Mouse (Mus musculus): Measurements from ENCODE around the gene Kcnma1. TPM values are rescaled to one million over a fixed set of nuclear protein-coding genes. Genes with fewer than 3 reads are reported as not detected.
A peak's percentile ranks its signal among the peaks of the same experiment; 100 is the strongest.

Kcnma1 gene
- polyA plus RNA-seq, 1 experiment from 2014 or later = 22.8 TPM

DNA sequence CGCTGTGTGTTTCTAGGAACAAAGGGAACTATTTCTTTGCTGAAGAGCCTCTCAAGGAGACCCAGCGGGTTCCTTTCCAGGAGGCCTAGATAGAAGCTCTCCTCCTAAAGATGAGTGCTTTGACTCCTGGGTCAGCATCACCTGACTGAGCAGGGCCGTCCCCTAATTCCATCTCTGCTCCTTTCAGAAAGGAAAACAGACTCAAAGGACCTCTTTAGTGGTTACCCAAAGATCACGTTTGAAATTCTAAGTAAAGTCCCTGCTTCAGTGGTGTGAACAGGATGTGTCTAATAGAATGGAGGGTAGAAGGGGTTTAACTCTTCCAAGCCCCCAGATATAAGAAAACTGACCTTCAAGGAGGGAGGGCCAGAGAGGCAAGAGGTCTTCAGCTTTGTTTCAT is 411.4 kb downstream of the Kcnma1 start:
- WGBS = 22% methylated on average over 4 of the region's 4 CpGs
- no peaks in the 10 kb centered on the region for H3K36me3 ChIP-seq (replicated peaks; ENCODE audit: control insufficient read depth, insufficient read depth)
- H3K4me2 ChIP-seq (replicated peaks) = no peak overlapping the region
- no peaks in the 10 kb centered on the region for H3K27me3 ChIP-seq (ENCODE audit: control insufficient read depth, insufficient read depth, low read length)
- H3K9ac ChIP-seq = no peak overlapping the region
- DNase-seq (ENCODE audit: low spot score) = no peak
- H3K9me3 ChIP-seq (ENCODE audit: control insufficient read depth, low read length) = no peaks in the 10 kb centered on the region
- H3K4me1 ChIP-seq (replicated peaks; ENCODE audit: control insufficient read depth, insufficient read depth, low read length) = 0 out of 2 replicates have a peak, but pooled peaks cover 3% of the 10 kb centered on the region
- ATAC-seq (ENCODE audit: low FRiP score) = no peak
- no peak overlapping the region for H3K4me3 ChIP-seq (replicated peaks; ENCODE audit: low read length)
- peak overlapping the region; percentile 56; the same call in 1 of the 2 replicates for H3K27ac ChIP-seq

DNA sequence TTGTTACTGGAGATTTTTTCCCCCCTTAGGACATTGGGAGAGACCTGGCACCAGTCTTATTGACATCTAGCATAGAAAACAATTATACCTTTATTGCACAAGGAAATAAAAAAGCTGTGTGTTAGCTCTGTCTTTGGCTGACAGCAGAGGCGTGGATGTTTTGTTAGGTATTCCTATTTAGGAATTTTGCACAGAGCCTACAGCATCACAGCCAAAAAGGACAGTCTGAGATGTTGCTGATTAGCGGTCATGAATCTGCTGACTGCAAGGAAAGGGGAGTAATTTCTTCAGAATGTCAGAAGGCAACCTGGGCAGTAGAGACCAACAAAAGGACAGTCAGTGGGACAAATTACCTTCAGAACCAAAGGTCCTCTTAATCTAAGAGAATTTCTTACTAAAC is 412.2 kb downstream of the Kcnma1 start:
- Histone ChIP-seq H3K9me3 (ENCODE audit: control insufficient read depth, low read length) (no peaks in the 10 kb centered on the region), H3K27me3 (ENCODE audit: control insufficient read depth, insufficient read depth, low read length) (no peaks in the 10 kb centered on the region), H3K9ac (no peak overlapping the region), H3K4me1 (replicated peaks; ENCODE audit: control insufficient read depth, insufficient read depth, low read length) (0 out of 2 replicates have a peak, but pooled peaks cover 3% of the 10 kb centered on the region), H3K27ac (peak overlapping the region; percentile 56; the same call in 1 of the 2 replicates), H3K36me3 (replicated peaks; ENCODE audit: control insufficient read depth, insufficient read depth) (no peaks in the 10 kb centered on the region), H3K4me2 (replicated peaks) (no peak overlapping the region), H3K4me3 (replicated peaks; ENCODE audit: low read length) (no peak overlapping the region)
- ATAC-seq (ENCODE audit: low FRiP score) (no peak), DNase-seq (ENCODE audit: low spot score) (no peak)
- WGBS = 76% methylated on average over 2 of the region's 2 CpGs

DNA sequence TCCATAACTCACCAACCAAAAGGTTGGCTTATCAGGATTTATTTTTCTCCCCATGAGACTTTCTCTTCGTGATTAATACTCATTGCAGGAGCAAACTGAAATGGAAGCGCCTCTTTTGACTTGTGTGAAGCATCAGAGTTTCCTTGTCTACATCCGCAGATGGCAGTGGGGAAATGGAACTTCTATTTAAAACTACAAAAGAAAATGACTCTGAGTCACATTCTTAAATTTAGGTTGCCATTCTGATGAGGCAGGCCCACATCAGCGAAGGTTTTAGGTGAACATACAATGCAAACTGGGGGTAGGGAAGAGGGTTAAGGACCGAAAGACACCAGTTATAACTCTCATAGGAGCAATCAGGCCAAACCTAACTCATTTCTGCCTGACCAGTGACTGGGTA is 419.7 kb downstream of the Kcnma1 start:
- Histone ChIP-seq H3K36me3 (replicated peaks; ENCODE audit: control insufficient read depth, insufficient read depth) (no peaks in the 10 kb centered on the region), H3K27ac (no peak overlapping the region), H3K9ac (no peak overlapping the region), H3K4me3 (replicated peaks; ENCODE audit: low read length) (no peak overlapping the region), H3K4me1 (replicated peaks; ENCODE audit: control insufficient read depth, insufficient read depth, low read length) (0 out of 2 replicates have a peak, but pooled peaks cover 3% of the 10 kb centered on the region), H3K27me3 (ENCODE audit: control insufficient read depth, insufficient read depth, low read length) (no peaks in the 10 kb centered on the region), H3K9me3 (ENCODE audit: control insufficient read depth, low read length) (no peaks in the 10 kb centered on the region), H3K4me2 (replicated peaks) (no peak overlapping the region)
- 89% methylated on average over 5 of the region's 5 CpGs for WGBS
- DNase-seq (ENCODE audit: low spot score) (no peak), ATAC-seq (ENCODE audit: low FRiP score) (no peak)

DNA sequence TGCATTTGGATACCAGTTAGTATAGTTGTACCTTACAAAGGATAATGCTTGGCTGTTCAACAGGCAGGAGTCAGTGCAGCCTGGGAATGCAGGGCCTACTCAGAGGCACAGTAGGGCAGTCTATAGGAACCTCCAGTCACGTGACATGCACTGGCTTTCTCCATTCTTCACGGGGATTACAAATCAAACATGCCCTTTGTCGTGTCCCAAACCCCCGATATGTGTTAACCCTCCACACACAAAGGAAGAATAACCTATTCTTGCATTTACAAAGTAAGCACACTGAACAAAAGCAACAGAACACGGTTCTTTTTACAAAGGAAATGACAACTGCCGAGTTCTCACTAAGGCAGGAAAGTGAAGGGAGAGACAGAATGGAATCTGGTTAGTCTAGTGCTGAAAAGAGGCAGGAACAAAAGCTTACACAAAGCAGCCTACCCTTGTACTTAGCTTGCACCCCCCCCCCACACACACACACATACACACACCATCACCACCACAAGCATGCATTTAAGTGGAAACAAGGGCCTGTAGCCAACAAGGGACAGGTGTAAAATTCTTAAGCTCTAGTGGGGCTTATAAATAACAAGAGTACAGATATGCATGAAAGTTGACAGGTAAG is 421.4 kb downstream of the Kcnma1 start:
- no peaks in the 10 kb centered on the region for H3K27me3 ChIP-seq (ENCODE audit: control insufficient read depth, insufficient read depth, low read length)
- H3K27ac ChIP-seq = no peak overlapping the region
- 12% methylated on average over 6 of the region's 6 CpGs for WGBS
- no peaks in the 10 kb centered on the region for H3K9me3 ChIP-seq (ENCODE audit: control insufficient read depth, low read length)
- H3K4me1 ChIP-seq (replicated peaks; ENCODE audit: control insufficient read depth, insufficient read depth, low read length) = no peaks in the 10 kb centered on the region
- H3K4me3 ChIP-seq (replicated peaks; ENCODE audit: low read length) = no peak overlapping the region
- DNase-seq (ENCODE audit: low spot score) (no peak), ATAC-seq (ENCODE audit: low FRiP score) (no peak)
- H3K36me3 ChIP-seq (replicated peaks; ENCODE audit: control insufficient read depth, insufficient read depth) = no peaks in the 10 kb centered on the region
- H3K4me2 ChIP-seq (replicated peaks) = no peak overlapping the region
- no peak overlapping the region for H3K9ac ChIP-seq

DNA sequence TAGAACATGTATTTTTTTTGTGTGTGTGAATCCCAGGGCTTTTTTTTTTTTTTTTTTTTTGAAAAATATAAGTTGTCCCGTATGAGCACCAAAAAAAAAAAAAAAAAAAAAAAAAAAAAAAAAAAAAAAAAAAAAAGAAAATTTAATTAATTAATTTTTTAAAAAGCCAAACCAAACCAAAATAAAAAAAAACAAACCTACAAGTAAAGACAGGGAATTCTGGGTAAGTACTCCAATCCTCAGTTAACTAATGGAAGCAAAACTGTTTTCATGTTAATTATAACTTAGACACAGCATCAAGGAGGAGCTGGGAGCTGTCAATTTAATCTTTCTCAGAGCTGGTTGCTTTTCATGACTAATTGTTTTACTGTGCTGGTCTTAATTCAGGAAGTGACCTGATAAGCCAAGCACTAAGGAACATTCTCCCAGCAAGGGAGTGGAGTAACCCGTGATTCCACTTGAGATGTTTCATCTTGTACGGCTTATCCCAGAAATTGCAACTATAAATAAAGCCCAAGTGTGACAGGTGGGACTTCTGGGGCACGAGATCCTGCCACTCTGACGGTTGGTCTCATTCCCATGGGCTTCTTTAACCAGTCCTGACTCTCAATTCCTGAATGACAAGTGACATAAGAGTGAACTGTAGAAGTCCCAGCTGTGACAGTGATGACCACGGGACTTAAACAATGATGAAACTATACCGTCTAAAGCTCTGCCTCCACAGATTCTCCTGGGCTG is 424.4 kb downstream of the Kcnma1 start:
- no peak overlapping the region for H3K27ac ChIP-seq
- DNase-seq (ENCODE audit: low spot score) (no peak), ATAC-seq (ENCODE audit: low FRiP score) (no peak)
- H3K9me3 ChIP-seq (ENCODE audit: control insufficient read depth, low read length) = no peaks in the 10 kb centered on the region
- no peaks in the 10 kb centered on the region for H3K27me3 ChIP-seq (ENCODE audit: control insufficient read depth, insufficient read depth, low read length)
- H3K4me2 ChIP-seq (replicated peaks) = no peak overlapping the region
- H3K9ac ChIP-seq = no peak overlapping the region
- no peaks in the 10 kb centered on the region for H3K36me3 ChIP-seq (replicated peaks; ENCODE audit: control insufficient read depth, insufficient read depth)
- no peak overlapping the region for H3K4me3 ChIP-seq (replicated peaks; ENCODE audit: low read length)
- H3K4me1 ChIP-seq (replicated peaks; ENCODE audit: control insufficient read depth, insufficient read depth, low read length) = no peaks in the 10 kb centered on the region
- WGBS = 70% methylated on average over 7 of the region's 7 CpGs

DNA sequence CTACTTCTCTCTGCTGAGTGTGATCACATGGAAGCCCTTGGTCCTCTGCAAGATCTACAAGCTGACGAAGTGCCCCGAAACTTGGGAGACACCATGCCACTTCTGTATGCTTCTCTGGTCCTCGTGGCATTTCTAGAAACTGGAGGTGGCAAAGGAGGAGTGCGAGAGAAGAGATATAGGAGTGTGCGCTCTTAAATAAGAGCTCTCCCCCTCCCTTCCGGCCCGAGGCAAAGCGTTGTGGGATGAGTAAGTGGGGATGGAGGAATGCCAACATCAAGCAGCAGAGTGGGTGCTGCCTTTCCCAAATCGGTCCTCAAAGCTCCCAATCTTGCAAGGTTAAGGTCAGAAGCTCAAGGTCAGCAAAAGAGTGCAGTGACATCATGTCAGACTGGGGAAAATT is 426.8 kb downstream of the Kcnma1 start:
- H3K9me3 ChIP-seq (ENCODE audit: control insufficient read depth, low read length) = no peaks in the 10 kb centered on the region
- no peak overlapping the region for H3K4me2 ChIP-seq (replicated peaks)
- H3K36me3 ChIP-seq (replicated peaks; ENCODE audit: control insufficient read depth, insufficient read depth) = no peaks in the 10 kb centered on the region
- no peak overlapping the region for H3K9ac ChIP-seq
- H3K27ac ChIP-seq = no peak overlapping the region
- DNase-seq (ENCODE audit: low spot score) (no peak), ATAC-seq (ENCODE audit: low FRiP score) (no peak)
- no peaks in the 10 kb centered on the region for H3K27me3 ChIP-seq (ENCODE audit: control insufficient read depth, insufficient read depth, low read length)
- no peak overlapping the region for H3K4me3 ChIP-seq (replicated peaks; ENCODE audit: low read length)
- 92% methylated on average over 9 of the region's 9 CpGs for WGBS
- H3K4me1 ChIP-seq (replicated peaks; ENCODE audit: control insufficient read depth, insufficient read depth, low read length) = no peaks in the 10 kb centered on the region

DNA sequence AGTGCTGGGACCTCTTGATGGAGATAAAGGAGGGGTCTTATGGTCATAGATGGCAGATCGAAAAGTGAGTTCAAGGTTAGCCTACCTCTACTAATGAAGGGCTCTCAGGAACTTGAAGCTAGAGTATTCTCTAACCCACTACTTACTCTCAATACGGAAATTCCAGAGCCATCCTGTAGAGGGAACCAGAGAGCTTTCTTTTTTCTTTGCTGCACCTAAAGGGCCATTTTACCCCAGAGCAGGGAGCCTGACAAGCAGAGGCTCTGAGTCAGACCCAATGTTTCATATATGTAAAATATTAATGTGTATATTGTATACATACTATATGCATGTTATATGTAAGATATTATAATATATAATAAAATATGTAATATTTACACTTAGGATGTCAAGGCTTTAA is 431.1 kb downstream of the Kcnma1 start:
- Histone ChIP-seq H3K4me3 (replicated peaks; ENCODE audit: low read length) (no peak overlapping the region), H3K9ac (no peak overlapping the region), H3K27ac (no peak overlapping the region), H3K27me3 (ENCODE audit: control insufficient read depth, insufficient read depth, low read length) (no peaks in the 10 kb centered on the region), H3K9me3 (ENCODE audit: control insufficient read depth, low read length) (no peaks in the 10 kb centered on the region), H3K4me2 (replicated peaks) (no peak overlapping the region), H3K36me3 (replicated peaks; ENCODE audit: control insufficient read depth, insufficient read depth) (no peaks in the 10 kb centered on the region), H3K4me1 (replicated peaks; ENCODE audit: control insufficient read depth, insufficient read depth, low read length) (no peaks in the 10 kb centered on the region)
- DNase-seq (ENCODE audit: low spot score) (peak; percentile 93), ATAC-seq (ENCODE audit: low FRiP score) (peak; percentile 53; the same call in 1 of the 2 replicates)
- WGBS = 19% methylated on average over 2 of the region's 2 CpGs

DNA sequence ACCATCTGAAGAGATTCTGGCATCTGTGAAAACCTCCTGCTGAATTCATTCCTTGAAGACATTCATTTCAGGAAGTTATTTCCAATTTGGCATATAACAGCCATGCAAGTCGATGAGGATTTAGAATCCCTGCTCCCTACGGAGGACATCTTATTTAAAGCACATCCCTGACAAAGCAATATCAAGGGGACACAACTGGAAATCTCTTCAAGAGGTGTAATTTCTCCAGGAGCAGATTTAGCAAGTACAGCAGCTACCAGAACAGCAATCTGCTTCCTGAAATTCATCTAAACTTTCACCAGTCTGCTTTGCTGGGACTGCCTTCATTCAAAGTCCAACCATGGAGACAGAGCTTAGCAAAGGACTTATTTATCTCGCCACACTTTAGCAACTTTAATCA is 433.0 kb downstream of the Kcnma1 start:
- H3K4me1 ChIP-seq (replicated peaks; ENCODE audit: control insufficient read depth, insufficient read depth, low read length) = no peaks in the 10 kb centered on the region
- H3K4me2 ChIP-seq (replicated peaks) = no peak overlapping the region
- no peaks in the 10 kb centered on the region for H3K9me3 ChIP-seq (ENCODE audit: control insufficient read depth, low read length)
- no peak for DNase-seq (ENCODE audit: low spot score)
- no peak overlapping the region for H3K9ac ChIP-seq
- 65% methylated on average over 3 of the region's 3 CpGs for WGBS
- no peak overlapping the region for H3K4me3 ChIP-seq (replicated peaks; ENCODE audit: low read length)
- no peak for ATAC-seq (ENCODE audit: low FRiP score)
- no peak overlapping the region for H3K27ac ChIP-seq
- H3K27me3 ChIP-seq (ENCODE audit: control insufficient read depth, insufficient read depth, low read length) = no peaks in the 10 kb centered on the region
- H3K36me3 ChIP-seq (replicated peaks; ENCODE audit: control insufficient read depth, insufficient read depth) = no peaks in the 10 kb centered on the region

DNA sequence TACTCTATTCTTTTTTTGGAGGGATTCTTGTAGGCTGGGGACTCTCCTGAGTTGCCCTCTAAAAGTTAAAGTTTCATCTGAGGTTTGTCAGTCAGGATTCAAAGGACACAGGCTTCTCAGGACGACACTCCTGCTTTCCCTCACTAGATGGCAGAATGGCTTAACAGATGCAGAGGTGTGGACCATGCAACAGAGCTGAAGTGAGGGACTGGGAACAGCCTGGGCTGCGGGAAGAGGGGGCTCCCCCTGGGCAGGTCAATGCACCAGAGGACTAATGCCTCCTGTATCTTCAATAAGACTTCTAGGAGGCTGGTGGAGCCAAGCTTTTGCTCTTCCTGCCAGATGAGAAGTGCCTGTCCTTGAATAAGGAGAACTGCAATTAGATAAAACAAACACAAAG is 438.3 kb downstream of the Kcnma1 start:
- Histone ChIP-seq H3K4me2 (replicated peaks) (no peak overlapping the region), H3K9me3 (ENCODE audit: control insufficient read depth, low read length) (no peaks in the 10 kb centered on the region), H3K36me3 (replicated peaks; ENCODE audit: control insufficient read depth, insufficient read depth) (no peaks in the 10 kb centered on the region), H3K27me3 (ENCODE audit: control insufficient read depth, insufficient read depth, low read length) (no peaks in the 10 kb centered on the region), H3K4me3 (replicated peaks; ENCODE audit: low read length) (no peak overlapping the region), H3K9ac (no peak overlapping the region), H3K27ac (no peak overlapping the region), H3K4me1 (replicated peaks; ENCODE audit: control insufficient read depth, insufficient read depth, low read length) (no peaks in the 10 kb centered on the region)
- ATAC-seq (ENCODE audit: low FRiP score) = no peak
- WGBS = 3% methylated on average over 2 of the region's 2 CpGs
- DNase-seq (ENCODE audit: low spot score) = peak; percentile 68
